ENCODE assay signal across 14 mouse cellular contexts in the genomic region with DNA sequence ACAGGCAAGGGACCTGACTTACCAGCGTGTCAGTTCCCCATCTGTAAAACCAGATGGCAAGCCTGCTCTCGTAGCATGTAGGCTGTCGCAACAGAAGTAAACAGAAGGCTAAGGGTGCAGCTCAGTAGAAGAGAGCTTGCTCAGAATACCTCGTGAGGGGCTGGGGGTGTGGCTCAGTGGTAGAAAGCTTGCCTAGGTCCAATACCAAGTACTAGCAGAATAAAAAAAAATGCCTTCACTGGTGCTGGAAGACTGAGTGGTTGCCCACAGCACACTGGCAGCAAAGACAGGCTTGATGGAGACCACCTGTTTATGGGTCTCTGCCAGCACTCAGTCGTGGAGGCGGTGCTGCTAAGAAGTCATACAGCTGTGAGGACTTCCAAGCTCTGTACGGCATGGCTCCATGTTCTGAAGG.
A peak's percentile ranks its signal among the peaks of the same experiment; 100 is the strongest.
DNase-seq lines count a peak whose midpoint lies in the region; ATAC-seq and TF ChIP-seq lines count a peak whose summit lies in the region.
"Had no signal": no experiment of that assay in that cellular context is flagged by ENCODE, and none has a peak within 500 bp of the region (broad histone marks: within the 10 kb centered on the region; RNA-seq: fewer than 3 reads in every experiment).

No protein-coding gene starts in this region.

- peak; percentile 76 for ATAC-seq in forebrain, embryonic 13.5 days
- no peak for ATAC-seq in forebrain, embryonic 11.5 days (replicated peaks; ENCODE audit: low FRiP score)
- peak; percentile 50; the same call in 1 of the 2 replicates for ATAC-seq in liver, embryonic 16.5 days (ENCODE audit: low read depth)
- ATAC-seq in liver, postnatal 0 days = no peak
- ATAC-seq in limb, embryonic 13.5 days (ENCODE audit: low FRiP score, low read depth) = no peak
- ATAC-seq in stomach, embryonic 14.5 days (ENCODE audit: insufficient number of reproducible peaks, insufficient read depth, low FRiP score, low read depth) = peak; percentile 69; the same call in 1 of the 2 replicates

- no peaks in the 10 kb centered on the region for H3K9me3 ChIP-seq in forebrain, embryonic 13.5 days (replicated peaks)
- no peaks in the 10 kb centered on the region for H3K9me3 ChIP-seq in forebrain, embryonic 11.5 days (ENCODE audit: control insufficient read depth, low read length)
- H3K9me3 ChIP-seq in liver, embryonic 16.5 days (replicated peaks; ENCODE audit: control insufficient read depth, low read length) = no peaks in the 10 kb centered on the region
- H3K9me3 ChIP-seq in liver, postnatal 0 days (ENCODE audit: low read length) = no peaks in the 10 kb centered on the region
- no peaks in the 10 kb centered on the region for H3K9me3 ChIP-seq in limb, embryonic 13.5 days
- H3K9me3 ChIP-seq in stomach, embryonic 14.5 days (ENCODE audit: control insufficient read depth, low read depth, low read length) = no peaks in the 10 kb centered on the region
- H3K9me3 ChIP-seq: heart, embryonic 13.5 days; neural tube, embryonic 13.5 days had no signal

- H3K9ac ChIP-seq in forebrain, embryonic 13.5 days = no peak overlapping the region
- no peak overlapping the region for H3K9ac ChIP-seq in forebrain, embryonic 11.5 days (ENCODE audit: low read length)
- H3K9ac ChIP-seq in liver, embryonic 16.5 days (ENCODE audit: low read depth, low read length) = no peak overlapping the region
- no peak overlapping the region for H3K9ac ChIP-seq in liver, postnatal 0 days (replicated peaks)
- H3K9ac ChIP-seq in limb, embryonic 13.5 days = no peak overlapping the region
- no peak overlapping the region for H3K9ac ChIP-seq in stomach, embryonic 14.5 days (replicated peaks; ENCODE audit: low read depth, low read length)
- H3K9ac ChIP-seq: heart, embryonic 13.5 days; neural tube, embryonic 13.5 days had no signal

- TF ChIP-seq CTCF in liver, postnatal 0 days (IDR thresholded peaks at IDR 0.05; ENCODE audit: low read depth) = no peak

- no peaks in the 10 kb centered on the region for H3K36me3 ChIP-seq in forebrain, embryonic 13.5 days (ENCODE audit: poor library complexity, severe bottlenecking)
- no peaks in the 10 kb centered on the region for H3K36me3 ChIP-seq in forebrain, embryonic 11.5 days (ENCODE audit: control insufficient read depth, insufficient read depth, low read length)
- H3K36me3 ChIP-seq in liver, embryonic 16.5 days (ENCODE audit: control insufficient read depth, insufficient read depth) = no peaks in the 10 kb centered on the region
- no peaks in the 10 kb centered on the region for H3K36me3 ChIP-seq in liver, postnatal 0 days (replicated peaks; ENCODE audit: insufficient read depth, low read length)
- no peaks in the 10 kb centered on the region for H3K36me3 ChIP-seq in limb, embryonic 13.5 days
- no peaks in the 10 kb centered on the region for H3K36me3 ChIP-seq in stomach, embryonic 14.5 days (ENCODE audit: control insufficient read depth, insufficient read depth, low read length)
- H3K36me3 ChIP-seq: heart, embryonic 13.5 days; neural tube, embryonic 13.5 days had no signal

- H3K4me2 ChIP-seq in forebrain, embryonic 13.5 days = no peak overlapping the region
- H3K4me2 ChIP-seq in forebrain, embryonic 11.5 days (ENCODE audit: low read depth, low read length, severe bottlenecking) = no peak overlapping the region
- no peak overlapping the region for H3K4me2 ChIP-seq in liver, embryonic 16.5 days (ENCODE audit: low read depth, low read length)
- no peak overlapping the region for H3K4me2 ChIP-seq in liver, postnatal 0 days (ENCODE audit: low read depth, low read length)
- no peak overlapping the region for H3K4me2 ChIP-seq in limb, embryonic 13.5 days (replicated peaks)
- H3K4me2 ChIP-seq in stomach, embryonic 14.5 days (replicated peaks; ENCODE audit: low read depth, low read length) = no peak overlapping the region; the same call in 1 of the 2 replicates
- H3K4me2 ChIP-seq: heart, embryonic 13.5 days; neural tube, embryonic 13.5 days had no signal

- intact Hi-C loops in heart, postnatal 36 days (cut with DNase I) = no loop called here
- intact Hi-C loops in left cerebral cortex, postnatal 36 days (cut with DNase I) = no loop called here

- no peak for DNase-seq in forebrain, embryonic 11.5 days (ENCODE audit: low spot score)
- no peak for DNase-seq in liver, postnatal 0 days
- DNase-seq in heart, postnatal 36 days = no peak
- no peak for DNase-seq in left cerebral cortex, postnatal 36 days (ENCODE audit: low spot score in 2 of 2)
- DNase-seq: B cell, adult 2 months; spleen, adult 18-20 months had no signal

- H3K27ac ChIP-seq in forebrain, embryonic 13.5 days = no peak overlapping the region
- H3K27ac ChIP-seq in forebrain, embryonic 11.5 days (ENCODE audit: low read depth, low read length) = no peak overlapping the region
- no peak overlapping the region for H3K27ac ChIP-seq in liver, embryonic 16.5 days (ENCODE audit: low read length)
- no peak overlapping the region for H3K27ac ChIP-seq in liver, postnatal 0 days (ENCODE audit: low read depth)
- H3K27ac ChIP-seq in limb, embryonic 13.5 days = 0 out of 2 replicates have a peak overlapping the region, but pooled peaks have one; percentile 44
- peak overlapping the region; percentile 77 for H3K27ac ChIP-seq in stomach, embryonic 14.5 days (ENCODE audit: low read length)
- H3K27ac ChIP-seq: heart, embryonic 13.5 days; neural tube, embryonic 13.5 days had no signal

- no peak for TF ChIP-seq EP300 in liver, postnatal 0 days (IDR thresholded peaks at IDR 0.05; ENCODE audit: low read depth)

- no peaks in the 10 kb centered on the region for H3K27me3 ChIP-seq in forebrain, embryonic 13.5 days
- H3K27me3 ChIP-seq in forebrain, embryonic 11.5 days (ENCODE audit: control insufficient read depth, insufficient read depth, low read length) = no peaks in the 10 kb centered on the region
- no peaks in the 10 kb centered on the region for H3K27me3 ChIP-seq in liver, embryonic 16.5 days (ENCODE audit: control insufficient read depth, insufficient read depth, low read depth, low read length)
- no peaks in the 10 kb centered on the region for H3K27me3 ChIP-seq in liver, postnatal 0 days (ENCODE audit: insufficient read depth, low read length)
- no peaks in the 10 kb centered on the region for H3K27me3 ChIP-seq in limb, embryonic 13.5 days
- H3K27me3 ChIP-seq in stomach, embryonic 14.5 days (ENCODE audit: control insufficient read depth, insufficient read depth, low read length) = no peaks in the 10 kb centered on the region
- H3K27me3 ChIP-seq: neural tube, embryonic 13.5 days; Patski had no signal

- peaks cover 34% of the 10 kb centered on the region for H3K4me1 ChIP-seq in forebrain, embryonic 13.5 days
- H3K4me1 ChIP-seq in forebrain, embryonic 11.5 days (replicated peaks; ENCODE audit: control insufficient read depth, insufficient read depth, low read length) = peaks cover 1% of the 10 kb centered on the region; the same call in 1 of the 2 replicates
- H3K4me1 ChIP-seq in liver, embryonic 16.5 days (ENCODE audit: control insufficient read depth, low read depth, low read length) = peaks cover under 1% of the 10 kb centered on the region; the same call in 1 of the 2 replicates
- peaks cover 7% of the 10 kb centered on the region; the same call in 1 of the 2 replicates for H3K4me1 ChIP-seq in liver, postnatal 0 days (ENCODE audit: insufficient read depth)
- H3K4me1 ChIP-seq in limb, embryonic 13.5 days = peaks cover 33% of the 10 kb centered on the region
- peaks cover 32% of the 10 kb centered on the region for H3K4me1 ChIP-seq in stomach, embryonic 14.5 days (ENCODE audit: control insufficient read depth, insufficient read depth, low read length)

- 78% methylated on average over 7 of the region's 7 CpGs for WGBS in forebrain, embryonic 13.5 days
- 88% methylated on average over 7 of the region's 7 CpGs for WGBS in forebrain, embryonic 11.5 days
- 57% methylated on average over 7 of the region's 7 CpGs for WGBS in liver, embryonic 16.5 days (ENCODE audit: insufficient replicate concordance)
- whole genome bisulfite sequencing in liver, postnatal 0 days (ENCODE audit: insufficient replicate concordance) = 54% methylated on average over 7 of the region's 7 CpGs
- 29% methylated on average over 7 of the region's 7 CpGs for WGBS in limb, embryonic 13.5 days
- WGBS in stomach, embryonic 14.5 days = 20% methylated on average over 7 of the region's 7 CpGs

- H3K4me3 ChIP-seq in forebrain, embryonic 13.5 days = no peak overlapping the region
- no peak overlapping the region for H3K4me3 ChIP-seq in forebrain, embryonic 11.5 days (ENCODE audit: low read depth, low read length)
- no peak overlapping the region for H3K4me3 ChIP-seq in liver, embryonic 16.5 days (ENCODE audit: low read depth, low read length)
- no peak overlapping the region for H3K4me3 ChIP-seq in liver, postnatal 0 days (ENCODE audit: low read depth, low read length)
- H3K4me3 ChIP-seq in limb, embryonic 13.5 days = no peak overlapping the region
- no peak overlapping the region for H3K4me3 ChIP-seq in stomach, embryonic 14.5 days (ENCODE audit: low read depth, low read length)
- H3K4me3 ChIP-seq: heart, embryonic 13.5 days; megakaryocyte, embryonic 14.5 days; neural tube, embryonic 13.5 days had no signal

Comparison
In these comparisons a context has a peak if more than half of its experiments do, and no peak if none do; other contexts are left out.
1. ATAC-seq: peak in forebrain, embryonic 13.5 days (single experiment), liver, embryonic 16.5 days (single experiment) and stomach, embryonic 14.5 days (single experiment); none in forebrain, embryonic 11.5 days (single experiment), liver, postnatal 0 days (single experiment) and limb, embryonic 13.5 days (single experiment).
2. H3K27ac ChIP-seq: peak in limb, embryonic 13.5 days (single experiment) and stomach, embryonic 14.5 days (single experiment); none in forebrain, embryonic 13.5 days (single experiment), forebrain, embryonic 11.5 days (single experiment), liver, embryonic 16.5 days (single experiment) and liver, postnatal 0 days (single experiment).